Mouse (Mus musculus): ENCODE measurements at regions not wholly inside any gene's neighbourhood (a gene's known extent, or its start where the extent isn't known, plus 50 kb on each side); places are given as distances from the start of the nearest gene placed in this dataset.
"Not testable (repeated sequence)": the region's sequence is repeated elsewhere in the genome, so short reads cannot be mapped to it uniquely, and the experiment has no call there.

DNA sequence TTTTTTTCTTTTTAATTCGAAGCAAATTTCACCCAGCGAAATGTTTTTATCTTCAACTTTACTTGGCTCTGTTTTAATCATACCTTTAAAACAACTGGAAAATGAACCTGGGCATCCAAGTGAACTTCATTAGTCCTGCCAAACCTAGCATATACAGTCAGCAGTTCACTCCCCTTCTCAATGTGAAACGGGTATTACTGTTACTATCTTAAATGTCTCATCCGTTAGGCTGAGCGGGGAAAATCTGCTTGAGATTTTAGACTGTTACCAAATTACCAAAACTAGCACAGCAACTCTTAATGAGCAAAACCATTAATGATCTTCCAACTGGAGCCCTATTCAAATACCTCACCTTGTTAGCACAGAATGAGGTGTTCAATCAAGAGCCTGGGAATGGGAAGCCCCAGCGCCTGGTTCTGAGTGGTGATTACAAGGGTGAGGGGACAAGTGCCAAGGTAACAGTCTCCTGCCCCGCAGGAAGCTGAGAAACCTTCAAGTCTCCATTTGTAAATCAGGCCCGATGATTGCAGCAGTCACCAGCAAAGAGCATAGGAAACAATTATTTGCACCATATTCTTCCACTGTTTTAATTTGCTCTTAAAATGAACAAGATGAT, 235.5 kb upstream of the Zic4 start:
- H3K4me3 ChIP-seq (ENCODE audit: insufficient read depth, low read depth, low read length), result no peak overlapping the region
- no peaks in the 10 kb centered on the region for H3K27me3 ChIP-seq (ENCODE audit: control insufficient read depth, insufficient read depth, low read length)
- H3K27ac ChIP-seq (replicated peaks; ENCODE audit: insufficient read depth, low read depth, low read length), result no peak overlapping the region
- no peak for DNase-seq (ENCODE audit: extremely low read depth, low read depth, low spot score)
- no peaks in the 10 kb centered on the region for H3K79me2 ChIP-seq (ENCODE audit: control insufficient read depth, insufficient read depth, low read length)
- TF ChIP-seq CTCF (IDR thresholded peaks at IDR 0.05; ENCODE audit: low read depth, low read length), result no peak
- TF ChIP-seq POLR2A (IDR thresholded peaks at IDR 0.05; ENCODE audit: extremely low read depth, insufficient read depth, low read length), result no peak
- H3K4me1 ChIP-seq (ENCODE audit: control insufficient read depth, insufficient read depth, low read length), result no peaks in the 10 kb centered on the region
- 62% methylated on average over 8 of the region's 8 CpGs for WGBS
- no peaks in the 10 kb centered on the region for H3K36me3 ChIP-seq (ENCODE audit: control insufficient read depth, insufficient read depth, low read length)
- H3K9ac ChIP-seq (ENCODE audit: low read depth, low read length), result no peak overlapping the region

DNA sequence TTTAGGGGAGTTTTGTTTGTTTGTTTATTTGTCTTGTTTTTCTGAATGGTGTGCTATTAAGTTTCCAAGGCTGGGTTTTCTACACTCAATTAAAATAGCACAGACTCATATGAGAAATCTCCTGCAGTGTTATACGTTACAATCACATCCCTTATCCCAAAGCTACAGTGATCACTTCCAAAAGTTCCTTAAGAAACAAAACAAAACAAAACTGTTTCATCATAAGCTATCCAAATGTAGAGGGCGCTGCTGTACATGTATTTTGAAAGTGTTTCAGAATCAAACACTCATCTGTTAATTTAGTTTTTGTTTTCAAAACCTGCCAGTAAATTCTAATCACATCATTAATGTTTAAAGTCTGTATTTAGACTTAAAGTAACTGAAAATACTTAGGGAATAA, 233.7 kb upstream of the Zic4 start:
- WGBS, result 40% methylated on average over 2 of the region's 2 CpGs

DNA sequence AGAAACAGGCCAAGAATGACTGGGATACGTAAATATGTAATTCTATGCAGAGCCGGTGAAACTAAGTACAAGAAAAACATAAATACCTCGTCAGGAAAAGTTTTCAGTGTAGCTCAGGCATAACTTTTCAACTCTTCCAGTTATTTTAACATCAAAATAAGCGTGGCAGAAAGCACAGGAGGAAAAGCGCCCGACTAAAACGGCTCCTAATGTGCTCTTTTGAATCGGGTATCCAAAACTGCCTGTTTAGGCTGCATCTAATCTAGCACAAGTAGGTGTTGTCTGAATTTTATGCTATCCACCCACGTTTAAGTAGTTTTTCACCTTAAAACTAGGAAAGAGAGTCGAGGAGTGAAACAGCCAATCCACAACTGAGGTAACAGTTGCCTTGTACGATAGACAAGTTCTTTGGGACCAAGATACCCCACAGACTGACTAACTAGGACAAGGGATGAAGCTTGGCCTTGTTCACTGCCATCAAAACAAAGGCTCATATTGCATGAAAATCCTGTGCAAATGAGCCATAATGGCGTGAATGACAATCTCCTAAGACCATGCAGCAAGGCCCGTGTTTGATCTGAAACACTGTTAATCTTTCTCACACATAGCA, 232.0 kb upstream of the Zic4 start:
- H3K27me3 ChIP-seq (ENCODE audit: control insufficient read depth, insufficient read depth, low read length), result no peaks in the 10 kb centered on the region
- no peaks in the 10 kb centered on the region for H3K79me2 ChIP-seq (ENCODE audit: control insufficient read depth, insufficient read depth, low read length)
- no peaks in the 10 kb centered on the region for H3K4me1 ChIP-seq (ENCODE audit: control insufficient read depth, insufficient read depth, low read length)
- no peak overlapping the region for H3K4me3 ChIP-seq (ENCODE audit: insufficient read depth, low read depth, low read length)
- H3K9ac ChIP-seq (ENCODE audit: low read depth, low read length), result no peak overlapping the region
- 86% methylated on average over 13 of the region's 13 CpGs for WGBS
- TF ChIP-seq POLR2A (IDR thresholded peaks at IDR 0.05; ENCODE audit: extremely low read depth, insufficient read depth, low read length) (no peak), CTCF (IDR thresholded peaks at IDR 0.05; ENCODE audit: low read depth, low read length) (no peak)
- H3K27ac ChIP-seq (replicated peaks; ENCODE audit: insufficient read depth, low read depth, low read length), result no peak overlapping the region
- DNase-seq (ENCODE audit: extremely low read depth, low read depth, low spot score), result no peak
- no peaks in the 10 kb centered on the region for H3K36me3 ChIP-seq (ENCODE audit: control insufficient read depth, insufficient read depth, low read length)

More for the DNA sequence above, 233.7 kb upstream of the Zic4 start:
- H3K27ac ChIP-seq (replicated peaks; ENCODE audit: insufficient read depth, low read depth, low read length); H3K9ac ChIP-seq (ENCODE audit: low read depth, low read length); H3K36me3 ChIP-seq (ENCODE audit: control insufficient read depth, insufficient read depth, low read length); H3K79me2 ChIP-seq (ENCODE audit: control insufficient read depth, insufficient read depth, low read length); H3K4me3 ChIP-seq (ENCODE audit: insufficient read depth, low read depth, low read length); H3K4me1 ChIP-seq (ENCODE audit: control insufficient read depth, insufficient read depth, low read length); H3K27me3 ChIP-seq (ENCODE audit: control insufficient read depth, insufficient read depth, low read length): not testable (repeated sequence)
- DNase-seq (ENCODE audit: extremely low read depth, low read depth, low spot score), result peak; percentile 33

DNA sequence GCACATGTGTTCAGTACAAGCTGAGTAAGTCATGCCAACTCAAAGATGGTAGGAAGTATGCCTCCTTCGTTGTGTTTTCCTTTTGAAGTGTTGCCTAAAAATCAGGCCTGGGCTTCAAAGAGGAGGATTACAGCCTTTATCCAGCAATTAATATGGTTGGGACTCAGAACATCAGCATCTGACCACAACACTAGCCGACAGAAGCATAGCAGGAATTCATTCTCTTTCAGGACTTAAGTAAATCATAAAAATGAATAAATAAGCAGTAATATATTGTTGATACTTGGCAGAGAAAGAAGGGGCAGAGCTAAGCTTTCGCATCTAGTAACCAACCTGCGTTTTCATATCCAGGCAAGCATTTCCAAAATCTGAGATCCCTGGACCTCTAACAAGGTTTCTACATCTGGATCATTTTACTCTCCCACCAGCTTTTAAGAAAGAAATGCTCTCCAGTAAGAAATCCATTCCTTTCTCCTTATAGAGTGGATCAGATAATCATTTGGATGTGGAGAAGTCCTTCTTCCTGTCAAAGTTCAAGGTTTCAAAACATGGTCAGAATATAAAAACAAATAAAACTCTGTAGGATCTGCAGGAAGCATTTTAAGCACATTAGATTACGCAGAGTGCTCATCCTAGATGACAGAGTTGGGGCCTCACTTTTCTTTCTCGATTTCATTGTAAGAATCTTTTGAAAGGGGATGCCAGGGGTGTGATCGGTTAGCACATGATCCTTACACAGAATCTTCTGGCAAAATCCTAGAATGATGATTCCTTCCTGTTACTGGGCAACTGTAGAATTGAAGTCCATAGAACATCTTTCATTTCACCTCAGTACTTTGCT, 230.6 kb upstream of the Zic4 start:
- no peak overlapping the region for H3K4me3 ChIP-seq (ENCODE audit: insufficient read depth, low read depth, low read length)
- TF ChIP-seq POLR2A (IDR thresholded peaks at IDR 0.05; ENCODE audit: extremely low read depth, insufficient read depth, low read length) (no peak), CTCF (IDR thresholded peaks at IDR 0.05; ENCODE audit: low read depth, low read length) (no peak)
- H3K79me2 ChIP-seq (ENCODE audit: control insufficient read depth, insufficient read depth, low read length), result no peaks in the 10 kb centered on the region
- no peaks in the 10 kb centered on the region for H3K4me1 ChIP-seq (ENCODE audit: control insufficient read depth, insufficient read depth, low read length)
- no peak for DNase-seq (ENCODE audit: extremely low read depth, low read depth, low spot score)
- 81% methylated on average over 7 of the region's 7 CpGs for WGBS
- no peaks in the 10 kb centered on the region for H3K27me3 ChIP-seq (ENCODE audit: control insufficient read depth, insufficient read depth, low read length)
- no peak overlapping the region for H3K27ac ChIP-seq (replicated peaks; ENCODE audit: insufficient read depth, low read depth, low read length)
- no peaks in the 10 kb centered on the region for H3K36me3 ChIP-seq (ENCODE audit: control insufficient read depth, insufficient read depth, low read length)
- no peak overlapping the region for H3K9ac ChIP-seq (ENCODE audit: low read depth, low read length)

DNA sequence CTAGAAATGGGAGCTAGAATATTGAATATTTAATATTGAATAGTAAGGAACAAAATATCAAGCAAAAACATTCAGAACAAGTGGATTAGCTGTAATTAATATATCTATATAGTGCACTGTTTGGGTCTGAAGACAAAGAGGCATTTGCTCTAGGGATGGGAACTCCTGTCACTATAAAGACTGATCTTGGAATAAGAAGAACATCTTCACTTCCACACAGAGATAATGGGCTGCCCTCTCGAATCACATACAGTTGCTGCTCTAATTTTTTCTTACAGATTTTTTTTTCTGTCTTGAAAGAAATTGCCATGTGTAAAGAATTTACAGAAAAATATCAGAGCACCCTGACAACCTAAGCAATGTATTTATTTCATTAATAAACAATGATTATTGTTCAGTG, 229.7 kb upstream of the Zic4 start:
- H3K27me3 ChIP-seq (ENCODE audit: control insufficient read depth, insufficient read depth, low read length), result no peaks in the 10 kb centered on the region
- WGBS, result 44% methylated on average over 1 of the region's 1 CpGs
- no peak for DNase-seq (ENCODE audit: extremely low read depth, low read depth, low spot score)
- no peak overlapping the region for H3K27ac ChIP-seq (replicated peaks; ENCODE audit: insufficient read depth, low read depth, low read length)
- H3K79me2 ChIP-seq (ENCODE audit: control insufficient read depth, insufficient read depth, low read length), result no peaks in the 10 kb centered on the region
- no peak overlapping the region for H3K9ac ChIP-seq (ENCODE audit: low read depth, low read length)
- H3K4me1 ChIP-seq (ENCODE audit: control insufficient read depth, insufficient read depth, low read length), result no peaks in the 10 kb centered on the region
- TF ChIP-seq CTCF (IDR thresholded peaks at IDR 0.05; ENCODE audit: low read depth, low read length), result no peak
- no peak for TF ChIP-seq POLR2A (IDR thresholded peaks at IDR 0.05; ENCODE audit: extremely low read depth, insufficient read depth, low read length)
- H3K36me3 ChIP-seq (ENCODE audit: control insufficient read depth, insufficient read depth, low read length), result no peaks in the 10 kb centered on the region
- no peak overlapping the region for H3K4me3 ChIP-seq (ENCODE audit: insufficient read depth, low read depth, low read length)
